Mouse (Mus musculus) spleen, adult 12 weeks (tissue): Measurements from ENCODE around the gene Aldh3b3.
"Not testable (repeated sequence)": the region's sequence is repeated elsewhere in the genome, so short reads cannot be mapped to it uniquely, and the experiment has no call there.

Experiments
- DNase-seq: peaks from one replicate; pipeline ENCODE4 v3.0.0; 2022; ENCODE audit warnings: low spot score

Gene Aldh3b3

DNA sequence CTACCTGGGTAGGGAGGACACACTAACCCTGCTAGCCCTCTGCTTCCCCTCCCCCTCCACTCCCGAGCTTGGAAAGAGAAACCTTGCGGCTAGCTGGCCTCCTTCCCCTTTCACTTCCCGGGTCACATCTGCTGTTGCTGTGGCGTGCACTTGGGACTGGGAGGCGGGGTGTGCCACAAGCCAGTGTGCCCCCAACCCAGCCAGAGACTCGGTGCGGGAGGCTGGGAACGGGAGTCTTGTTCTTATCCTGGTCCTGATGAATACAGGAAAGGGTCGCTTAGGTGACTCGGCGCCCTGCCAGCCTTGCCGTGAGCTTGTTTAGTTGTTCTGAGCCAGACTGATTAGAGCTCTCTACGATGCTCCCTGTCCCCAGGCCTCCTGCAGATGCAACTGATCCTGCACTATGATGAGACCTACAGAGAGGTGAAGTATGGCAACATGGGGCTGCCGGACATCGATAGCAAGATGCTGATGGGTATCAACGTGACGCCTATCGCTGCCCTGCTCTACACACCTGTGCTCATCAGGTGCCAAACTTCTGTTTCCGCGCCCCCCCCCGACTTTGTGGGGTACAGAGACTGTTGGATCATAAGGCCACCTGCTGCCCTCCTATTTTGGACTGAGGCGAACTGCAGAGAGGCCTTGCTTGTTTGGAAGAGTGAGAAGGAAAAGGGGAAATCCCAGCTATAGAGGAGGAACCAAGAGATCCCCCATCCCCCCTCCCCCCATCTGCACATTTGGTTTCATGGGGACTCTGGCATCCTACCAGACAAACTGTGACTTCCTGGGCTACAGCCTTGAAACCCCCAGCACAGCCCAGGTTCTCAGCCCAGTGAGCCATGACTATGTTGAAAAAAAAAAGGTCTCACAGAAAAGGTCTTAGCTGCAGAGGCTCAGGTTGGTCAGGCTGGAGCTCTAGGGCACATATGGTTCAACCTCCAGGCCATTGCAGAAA lies 22.3 kb upstream of the Aldh3b3 start:
- DNase-seq: no peak

- DNase-seq: no peak
These were observed 16.1 kb upstream of the Aldh3b3 start for GRCm38 (mm10) chr19:3942315-3942714.

- DNase-seq: peak; percentile 67
These were observed 15.3 kb upstream of the Aldh3b3 start for GRCm38 (mm10) chr19:3942986-3943735.

GRCm38 (mm10) chr19:3945872-3946564 lies 12.4 kb upstream of the Aldh3b3 start:
- no peak for DNase-seq

DNA sequence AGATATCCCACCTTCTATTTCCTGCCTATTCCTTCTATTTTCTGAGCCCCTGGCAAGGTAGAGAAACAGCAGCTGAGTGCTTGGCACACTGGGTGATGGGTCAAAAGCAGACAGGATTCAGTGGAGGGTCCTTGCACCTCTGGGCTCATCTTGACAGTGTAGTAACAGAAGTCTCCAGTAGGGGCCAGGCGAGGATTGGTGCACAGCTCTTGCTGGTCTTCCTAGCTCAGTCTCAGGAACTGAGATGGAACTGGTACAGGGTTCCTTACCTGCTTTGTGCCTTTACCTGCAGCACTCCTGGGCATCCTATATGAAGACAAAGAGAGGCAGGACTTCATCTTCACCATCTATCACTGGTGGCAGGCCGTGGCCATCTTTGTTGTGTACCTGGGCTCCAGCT lies 11.7 kb upstream of the Aldh3b3 start:
- DNase-seq: peak; percentile 45

- DNase-seq: no peak
These were observed 10.6 kb upstream of the Aldh3b3 start for GRCm38 (mm10) chr19:3947813-3948212.

- DNase-seq: no peak
These were observed 9.9 kb upstream of the Aldh3b3 start for GRCm38 (mm10) chr19:3948546-3948945.

- DNase-seq: no peak
These were observed 8.1 kb upstream of the Aldh3b3 start for GRCm38 (mm10) chr19:3950331-3950730.

DNA sequence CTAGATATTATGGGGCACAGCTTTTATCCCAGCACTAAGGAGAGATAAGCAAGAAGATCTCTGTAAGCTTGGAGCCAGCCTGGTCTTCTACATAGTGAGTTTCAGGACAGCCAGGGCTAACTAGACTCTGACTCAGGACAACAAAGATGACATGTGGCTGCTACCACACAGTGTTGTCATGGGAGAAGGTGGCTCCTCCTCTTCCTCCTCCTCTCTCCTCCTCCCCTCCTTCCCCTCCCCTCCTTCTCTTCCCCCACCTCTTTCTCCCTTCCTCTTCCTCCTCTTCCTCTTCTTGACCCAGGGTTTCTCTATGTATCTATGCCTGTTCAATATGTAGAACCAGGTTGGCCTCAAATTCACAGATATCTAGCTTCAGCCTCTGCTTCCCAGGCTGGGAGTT lies 7.0 kb upstream of the Aldh3b3 start:
- DNase-seq: no peak

- no peak for DNase-seq
These were observed 6.3 kb upstream of the Aldh3b3 start for GRCm38 (mm10) chr19:3952099-3952498.

DNA sequence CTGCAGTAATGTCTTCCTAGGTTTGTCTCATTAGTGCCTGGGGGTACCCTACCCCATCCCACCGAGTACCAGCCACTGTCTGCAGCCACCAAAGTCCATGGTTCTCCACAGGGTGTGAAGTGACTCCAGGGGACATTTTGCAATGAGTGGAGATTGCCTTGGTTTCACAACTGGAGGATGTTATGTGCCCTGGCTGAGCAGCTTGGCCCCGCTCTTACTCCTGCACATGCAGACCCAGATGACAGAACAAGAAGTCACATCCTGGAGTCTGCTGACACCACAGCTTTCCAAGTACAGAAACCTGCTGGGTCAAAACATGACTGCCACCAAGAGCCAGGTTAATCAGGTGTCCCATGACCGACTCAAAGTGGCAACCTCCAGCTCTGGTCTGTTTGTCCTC lies 3.4 kb upstream of the Aldh3b3 start:
- DNase-seq: no peak

- no peak for DNase-seq
These were observed 2.6 kb upstream of the Aldh3b3 start for GRCm38 (mm10) chr19:3955804-3956203.

GRCm38 (mm10) chr19:3957296-3958036 lies 979 bp upstream of the Aldh3b3 start:
- not testable (repeated sequence) for DNase-seq

DNA sequence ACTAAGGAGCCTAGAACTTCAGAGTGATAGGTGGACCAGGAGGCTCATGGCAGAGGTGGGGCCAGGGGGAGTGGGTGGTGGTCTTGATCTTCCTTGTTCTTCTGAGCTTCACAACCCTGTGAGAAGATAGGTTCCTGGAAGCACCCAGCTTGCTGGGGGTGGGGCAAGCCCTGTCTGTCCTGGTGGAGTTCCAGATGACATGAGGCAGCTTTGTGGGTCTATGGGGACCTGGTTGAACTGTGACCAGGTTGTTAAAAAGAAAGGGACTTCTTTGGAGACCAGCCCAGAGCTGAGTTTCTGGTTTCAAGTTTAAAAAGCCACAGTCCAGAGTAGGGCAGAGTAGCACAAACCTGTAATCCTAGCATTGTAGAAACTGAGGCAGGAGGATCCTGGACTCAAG lies 585 bp downstream of the Aldh3b3 start:
- no peak for DNase-seq

DNA sequence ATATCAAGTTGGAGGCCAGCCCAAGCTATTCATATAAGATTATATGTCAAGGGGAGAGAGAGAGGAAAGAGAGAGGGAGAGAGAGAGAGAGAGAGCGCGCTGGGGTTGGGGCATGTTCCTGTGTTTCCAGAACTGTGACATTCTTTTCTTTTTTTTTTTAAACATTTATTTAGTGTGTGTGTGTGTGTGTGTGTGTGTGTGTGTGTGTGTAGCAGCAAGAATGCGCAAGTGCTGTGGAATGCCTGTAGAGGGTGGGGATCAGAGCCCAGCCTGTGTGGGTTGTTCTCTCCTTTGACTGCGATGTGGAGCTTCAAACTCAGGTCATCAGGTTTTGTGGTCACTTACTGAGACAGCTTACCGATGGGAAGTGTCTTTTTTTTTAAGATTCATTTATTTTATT lies 1.8 kb downstream of the Aldh3b3 start:
- DNase-seq: no peak

GRCm38 (mm10) chr19:3961805-3962204 lies 3.4 kb downstream of the Aldh3b3 start:
- DNase-seq: not testable (repeated sequence)

DNA sequence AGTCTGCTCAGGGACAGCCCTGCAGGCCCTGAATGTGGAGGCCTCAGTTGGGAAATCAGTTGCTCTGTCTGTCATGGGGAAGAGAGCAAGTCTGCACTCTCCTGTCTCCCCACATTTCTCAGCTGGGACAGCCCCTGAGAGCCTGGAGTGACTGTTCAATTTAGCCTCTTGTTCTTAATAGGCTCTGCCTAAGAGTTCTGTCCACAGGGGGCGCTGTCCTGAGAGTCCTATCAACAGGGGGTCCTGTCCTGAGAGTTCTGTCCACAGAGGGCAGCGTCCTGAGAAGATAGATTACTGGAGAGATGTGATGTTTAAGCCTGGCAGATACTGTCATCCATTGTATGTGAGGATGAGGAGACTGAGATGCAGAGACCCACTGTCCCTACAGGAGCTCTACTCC lies 4.0 kb downstream of the Aldh3b3 start:
- no peak for DNase-seq

DNA sequence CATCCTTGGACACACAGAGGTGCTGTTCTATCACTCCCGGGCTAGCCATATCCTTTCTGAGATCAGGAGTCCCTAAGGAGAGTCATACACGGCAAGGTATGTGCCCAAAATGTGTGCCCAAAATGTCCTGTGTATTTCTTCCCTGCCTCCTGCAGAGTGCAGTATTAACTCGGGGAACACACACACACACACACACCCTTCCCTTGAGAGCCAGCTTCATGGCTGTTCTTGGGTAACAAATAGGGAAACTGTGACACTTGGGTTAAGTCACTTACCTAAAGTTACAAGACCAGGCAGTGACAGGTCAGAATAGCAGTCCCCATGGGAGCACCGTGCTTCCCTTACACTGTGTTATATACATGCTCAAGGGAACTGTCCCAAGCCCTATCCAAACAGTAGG lies 5.6 kb downstream of the Aldh3b3 start:
- no peak for DNase-seq

- no peak for DNase-seq
These were observed 8.1 kb downstream of the Aldh3b3 start for GRCm38 (mm10) chr19:3966330-3967075.

DNA sequence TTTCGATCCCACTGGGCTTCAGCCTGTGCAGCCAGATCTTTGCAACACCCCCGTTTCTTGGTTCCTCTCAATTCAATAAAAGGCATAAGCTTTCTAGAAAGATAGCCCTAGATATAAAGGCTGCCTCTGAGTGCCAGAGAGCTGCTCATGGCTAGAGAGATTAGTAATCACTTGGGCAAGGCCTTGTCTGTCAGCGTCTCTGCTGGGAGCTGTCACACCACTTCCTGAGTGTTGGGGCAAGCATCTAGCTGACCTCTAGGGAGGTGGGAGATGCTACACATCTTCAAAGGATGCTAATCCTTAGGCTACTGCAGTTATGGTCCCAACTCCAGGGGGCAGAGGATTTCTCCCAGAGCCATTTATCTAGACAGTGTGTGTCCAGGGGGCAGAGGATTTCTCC lies 8.8 kb downstream of the Aldh3b3 start:
- no peak for DNase-seq

GRCm38 (mm10) chr19:3972229-3972628 lies 13.8 kb downstream of the Aldh3b3 start, which contains the start of gene Aldh3b2:
TSS of gene Aldh3b2 (plus strand) at chr19:3972328.
- peak; percentile 41 for DNase-seq
